Mouse (Mus musculus) C2C12 (cell line): Measurements from ENCODE around the gene Pla2g4d. TPM values are rescaled to one million over a fixed set of nuclear protein-coding genes. Genes with fewer than 3 reads are reported as not detected.

Experiments
- H3K27me3 ChIP-seq: one replicate; pipeline ENCODE4 v1.6.1; 2011; ENCODE audit not compliant: control insufficient read depth, insufficient read depth, insufficient read length
- H3K36me3 ChIP-seq: one replicate; pipeline ENCODE4 v1.6.1; 2011; ENCODE audit not compliant: control insufficient read depth, insufficient read depth
- H3K4me3 ChIP-seq: one replicate; pipeline ENCODE4 v1.5.1; 2011; ENCODE audit warnings: mild to moderate bottlenecking, control low read depth; ENCODE audit not compliant: poor library complexity, insufficient read depth, severe bottlenecking
- H3K79me2 ChIP-seq: one replicate; pipeline ENCODE4 v1.6.1; 2011; ENCODE audit not compliant: control insufficient read depth, insufficient read depth
- H3K79me3 ChIP-seq: one replicate; pipeline ENCODE4 v1.6.1; 2011; ENCODE audit warnings: low read depth, control low read depth
- H3ac ChIP-seq: one replicate; pipeline ENCODE3; 2011; ENCODE audit warnings: low read depth; ENCODE audit not compliant: control insufficient read depth, insufficient read length
- CEBPB ChIP-seq: IDR thresholded peaks from one replicate; pipeline ENCODE4 v1.6.1; 2011; ENCODE audit warnings: low read depth, mild to moderate bottlenecking, control low read depth, moderate library complexity
- CTCF ChIP-seq: IDR thresholded peaks from one replicate; pipeline ENCODE4 v1.5.1; 2011; ENCODE audit not compliant: control insufficient read depth, insufficient read depth, insufficient read length
- FOSL1 ChIP-seq: IDR thresholded peaks from one replicate; pipeline ENCODE4 v1.8.0; 2011; ENCODE audit warnings: mild to moderate bottlenecking, low read length; ENCODE audit not compliant: poor library complexity, insufficient read depth, severe bottlenecking
- MAX ChIP-seq: IDR thresholded peaks from one replicate; pipeline ENCODE4 v1.6.1; 2011; ENCODE audit warnings: mild to moderate bottlenecking, control low read depth
- MYOD1 ChIP-seq: IDR thresholded peaks from one replicate; pipeline ENCODE4 v1.6.1; 2011; ENCODE audit warnings: low read depth; ENCODE audit not compliant: control insufficient read depth, insufficient read length
- MYOG ChIP-seq: IDR thresholded peaks from one replicate; pipeline ENCODE4 v1.6.1; 2011; ENCODE audit not compliant: control insufficient read depth, insufficient read length; ENCODE audit errors: extremely low read depth
- USF1 ChIP-seq: IDR thresholded peaks from one replicate; pipeline ENCODE4 v1.6.1; 2011; ENCODE audit warnings: low read depth, mild to moderate bottlenecking, control low read depth, moderate library complexity
- polyA plus RNA-seq: library from polyadenylated mRNA; unstranded; fragments of >200 nt; fragmentation: generic; extraction: Trizol; gene quantifications from one replicate; pipeline ENCODE4 v1.2.1, GENCODE M21; 2012; ENCODE audit warnings: missing spikeins

Gene Pla2g4d
- polyA plus RNA-seq, 1 experiment, result not detected

- peaks cover 49% of the 10 kb centered on the region for H3K27me3 ChIP-seq
- no peaks in the 10 kb centered on the region for H3K79me3 ChIP-seq
- TF ChIP-seq MYOD1 (no peak), CTCF (no peak), FOSL1 (no peak), USF1 (no peak), MYOG (no peak), CEBPB (no peak), MAX (no peak)
- no peak overlapping the region for H3ac ChIP-seq
- no peaks in the 10 kb centered on the region for H3K79me2 ChIP-seq
- no peaks in the 10 kb centered on the region for H3K36me3 ChIP-seq
- H3K4me3 ChIP-seq, result no peak overlapping the region
These were observed 2.6 kb upstream of the Pla2g4d start for GRCm38 (mm10) chr2:120291471-120292078.

- no peaks in the 10 kb centered on the region for H3K36me3 ChIP-seq
- TF ChIP-seq MAX (no peak), FOSL1 (no peak), CTCF (no peak), USF1 (no peak), MYOD1 (no peak), MYOG (no peak), CEBPB (no peak)
- H3K4me3 ChIP-seq, result no peak overlapping the region
- H3ac ChIP-seq, result no peak overlapping the region
- no peaks in the 10 kb centered on the region for H3K79me2 ChIP-seq
- H3K79me3 ChIP-seq, result no peaks in the 10 kb centered on the region
- peaks cover 56% of the 10 kb centered on the region for H3K27me3 ChIP-seq
These were observed 596 bp downstream of the Pla2g4d start for GRCm38 (mm10) chr2:120288401-120288800.

- TF ChIP-seq CEBPB (no peak), USF1 (no peak), CTCF (no peak), MYOG (no peak), FOSL1 (no peak), MAX (no peak), MYOD1 (no peak)
- Histone ChIP-seq H3ac (no peak overlapping the region), H3K79me2 (no peaks in the 10 kb centered on the region), H3K36me3 (no peaks in the 10 kb centered on the region), H3K27me3 (peaks cover 46% of the 10 kb centered on the region), H3K79me3 (no peaks in the 10 kb centered on the region), H3K4me3 (no peak overlapping the region)
These were observed 3.4 kb downstream of the Pla2g4d start for GRCm38 (mm10) chr2:120285639-120286038.

GRCm38 (mm10) chr2:120284705-120285104 is 4.3 kb downstream of the Pla2g4d start:
- H3K36me3 ChIP-seq, result no peaks in the 10 kb centered on the region
- no peak overlapping the region for H3K4me3 ChIP-seq
- peaks cover 39% of the 10 kb centered on the region for H3K27me3 ChIP-seq
- no peak overlapping the region for H3ac ChIP-seq
- H3K79me3 ChIP-seq, result no peaks in the 10 kb centered on the region
- TF ChIP-seq MYOD1 (no peak), CEBPB (no peak), FOSL1 (no peak), MAX (no peak), MYOG (no peak), USF1 (no peak), CTCF (no peak)
- H3K79me2 ChIP-seq, result no peaks in the 10 kb centered on the region

- no peak for TF ChIP-seq USF1
- no peak for TF ChIP-seq CEBPB
- TF ChIP-seq MAX, result no peak
- H3K4me3 ChIP-seq, result no peak overlapping the region
These were observed 4.9 kb downstream of the Pla2g4d start for GRCm38 (mm10) chr2:120284094-120284493.

GRCm38 (mm10) chr2:120283550-120283949 is 5.4 kb downstream of the Pla2g4d start:
- TF ChIP-seq CTCF, result no peak
- TF ChIP-seq CEBPB, result no peak
- TF ChIP-seq MYOG, result no peak
- no peak for TF ChIP-seq MAX
- TF ChIP-seq FOSL1, result no peak
- TF ChIP-seq MYOD1, result no peak
- no peak for TF ChIP-seq USF1
- H3K4me3 ChIP-seq, result no peak overlapping the region

More at GRCm38 (mm10) chr2:120284094-120284493, 4.9 kb downstream of the Pla2g4d start:
- H3K79me2 ChIP-seq, result no peaks in the 10 kb centered on the region
- no peaks in the 10 kb centered on the region for H3K79me3 ChIP-seq
- no peaks in the 10 kb centered on the region for H3K36me3 ChIP-seq
- H3ac ChIP-seq, result no peak overlapping the region
- peaks cover 40% of the 10 kb centered on the region for H3K27me3 ChIP-seq

More at GRCm38 (mm10) chr2:120283550-120283949, 5.4 kb downstream of the Pla2g4d start:
- Histone ChIP-seq H3K27me3 (peaks cover 40% of the 10 kb centered on the region), H3K36me3 (no peaks in the 10 kb centered on the region), H3K79me3 (no peaks in the 10 kb centered on the region), H3K79me2 (no peaks in the 10 kb centered on the region), H3ac (no peak overlapping the region)
